Mouse (Mus musculus) naive thymus-derived CD4-positive, alpha-beta T cell, adult 5 months (primary cell): ENCODE results near the gene Vma21-ps. TPM values are rescaled to one million over a fixed set of nuclear protein-coding genes. Genes with fewer than 3 reads are reported as not detected.

Source experiments
- polyA plus RNA-seq: library from polyadenylated mRNA; unstranded; fragments of 100-300 nt; shearing (Covaris generic); gene quantifications from one replicate; pipeline ENCODE4 v1.2.1, GENCODE M21; 2017

The Vma21-ps gene
- polyA plus RNA-seq: not detected

DNA sequence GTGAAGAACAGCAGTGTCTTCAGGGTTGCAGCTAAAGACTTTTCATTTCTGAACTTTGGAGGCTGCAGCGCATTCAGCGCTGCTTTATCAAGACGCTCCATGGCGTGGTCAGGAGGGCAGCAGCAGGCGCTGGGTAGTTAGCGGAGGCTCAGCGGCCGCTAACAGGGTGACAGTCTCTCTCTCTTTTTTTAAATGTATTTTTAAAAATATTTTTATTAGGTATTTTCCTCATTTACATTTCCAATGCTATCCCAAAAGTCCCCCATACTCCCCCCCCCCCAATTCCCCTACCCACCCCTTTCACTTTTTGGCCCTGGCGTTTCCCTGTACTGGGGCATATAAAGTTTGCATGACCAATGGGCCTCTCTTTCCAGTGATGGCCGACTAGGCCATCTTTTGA, at the start of gene Vma21-ps:
TSS of gene Vma21-ps (minus strand) at position 101 of the 400 bp plus-strand sequence.

Other genes starting within 250 kb of the Vma21-ps start
- 27.2 TPM for gene Smc2, start 58.0 kb downstream of the Vma21-ps start, polyA plus RNA-seq
- not detected for gene Toporsl, start 99.0 kb upstream of the Vma21-ps start, polyA plus RNA-seq